Mouse (Mus musculus): ENCODE results near the gene Slc45a1.

Slc45a1 gene

DNA sequence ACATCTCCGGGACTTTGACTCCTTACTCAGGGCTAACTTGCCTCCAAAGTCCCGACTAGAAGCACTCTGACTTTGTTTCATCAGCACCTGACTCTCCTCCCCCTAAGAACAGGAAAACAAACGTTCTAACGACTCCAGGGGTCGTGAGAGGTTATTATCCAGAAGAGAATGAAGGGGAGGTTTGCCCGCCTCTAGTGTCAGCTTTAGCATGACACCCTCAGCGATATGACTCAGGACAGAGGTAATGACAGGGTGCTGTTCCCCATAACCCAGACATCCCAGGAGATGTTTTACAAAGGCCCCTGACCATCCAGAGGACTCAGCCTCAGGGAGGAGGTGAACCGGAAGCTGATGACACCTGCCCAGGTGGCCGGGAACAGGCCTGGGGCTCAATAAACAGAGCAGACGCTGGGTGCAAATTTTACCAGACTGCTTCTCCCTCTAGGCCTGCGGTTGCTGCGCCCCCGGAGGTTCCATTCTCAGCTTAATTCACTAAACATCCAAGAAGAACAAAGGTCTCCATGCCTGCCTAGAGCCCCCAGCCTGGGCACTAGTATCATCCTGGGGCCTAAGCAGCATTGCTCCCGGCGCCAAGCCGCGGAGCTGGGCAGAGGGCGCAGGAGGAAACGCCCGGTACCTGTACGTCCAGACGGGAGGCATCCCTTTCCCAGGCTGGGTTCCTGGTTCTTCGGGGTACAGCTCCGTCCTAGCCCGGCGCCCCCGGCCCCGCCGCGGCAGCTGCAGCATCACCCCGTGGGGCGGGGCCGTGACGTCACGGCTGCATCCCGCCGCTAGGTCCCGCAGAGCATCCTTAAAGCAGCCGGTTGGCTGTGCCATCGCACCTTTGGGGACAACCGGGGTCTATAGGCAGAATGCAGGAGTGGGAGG, at the start of gene Slc45a1:
TSS of gene Slc45a1 (minus strand) at position 785 of the 888 bp plus-strand sequence.
- peak; percentile 55 to 56 for DNase-seq (ENCODE audit: low spot score in 2 of 2)

DNA sequence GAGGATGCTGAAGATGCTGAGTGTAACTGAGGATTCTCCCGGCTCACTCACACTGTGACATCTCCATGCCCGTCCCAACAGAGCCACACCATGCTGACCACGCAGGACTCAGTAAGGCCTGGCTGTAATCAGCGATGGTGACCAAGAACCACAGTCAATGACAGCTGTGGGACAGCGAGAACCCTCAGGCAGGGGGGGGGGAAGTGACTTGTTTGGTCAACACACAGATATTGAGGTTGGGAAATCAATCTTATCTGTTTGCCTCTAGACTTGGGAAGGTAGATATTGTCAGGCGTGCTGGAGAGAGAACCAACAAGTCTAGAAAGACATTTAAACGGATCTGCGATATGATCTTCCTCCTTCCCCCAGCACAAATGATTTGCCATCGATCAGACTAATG, 48.9 kb upstream of the Slc45a1 start:
- no peak for DNase-seq (ENCODE audit: low spot score in 2 of 2)

DNA sequence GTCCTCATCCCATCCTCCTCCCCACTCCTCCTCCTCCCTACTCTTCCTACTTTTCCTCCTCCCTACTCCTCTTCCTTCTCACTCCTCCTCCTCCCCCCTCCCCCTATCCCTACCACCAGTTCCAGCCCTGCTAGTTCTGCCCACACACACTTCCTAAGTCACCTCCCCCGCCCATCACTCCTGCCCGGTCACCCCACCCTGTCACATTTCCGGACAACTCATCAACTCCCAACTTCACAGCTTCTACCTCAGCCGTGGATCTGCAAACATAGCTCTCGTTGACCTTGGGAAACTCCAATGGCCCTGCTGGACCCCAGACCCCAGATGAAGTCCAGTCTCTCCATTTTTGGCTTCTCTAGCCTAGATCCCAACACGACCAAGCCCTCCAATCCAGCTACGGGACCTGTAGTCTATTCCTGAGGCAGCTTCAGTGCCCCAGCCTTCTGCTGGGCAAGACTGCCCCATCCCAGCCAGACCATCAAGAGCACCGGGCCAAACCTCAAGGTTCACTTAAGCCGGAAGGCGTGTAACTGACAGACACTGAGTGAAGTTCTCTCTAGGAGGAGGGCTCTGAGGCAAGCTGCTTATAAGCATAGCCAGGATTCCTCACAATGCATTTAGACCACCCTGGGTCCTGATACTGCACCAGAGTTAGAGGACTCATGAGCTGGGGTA, 42.6 kb upstream of the Slc45a1 start:
- DNase-seq (ENCODE audit: low spot score in 2 of 2), result no peak

DNA sequence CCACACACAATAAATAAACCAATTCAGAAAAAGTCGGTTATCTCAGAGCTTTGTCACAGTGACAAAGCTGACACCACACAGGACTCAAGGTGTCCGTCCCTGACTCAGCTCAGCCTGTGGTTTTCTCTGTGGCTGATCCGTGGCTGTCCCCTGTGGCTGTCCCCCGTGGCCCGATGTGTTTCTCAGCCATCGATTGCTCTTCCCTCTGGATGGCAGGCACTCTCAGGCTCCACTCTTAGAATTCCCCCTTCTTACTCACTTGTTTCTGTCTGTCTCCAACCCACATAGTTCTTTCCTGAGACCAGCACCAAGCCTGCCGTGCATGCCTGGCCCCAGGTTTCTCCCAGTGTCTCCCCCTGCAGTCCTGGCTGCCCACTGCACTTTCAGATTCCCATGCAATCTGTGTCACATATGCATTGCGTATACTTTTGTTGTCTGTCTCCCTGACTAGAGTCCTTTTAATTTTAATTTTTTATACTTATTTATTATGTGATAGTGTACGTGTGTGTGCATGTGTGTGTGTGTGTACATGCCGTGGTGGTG, 41.0 kb upstream of the Slc45a1 start:
- no peak for DNase-seq (ENCODE audit: low spot score in 2 of 2)

DNA sequence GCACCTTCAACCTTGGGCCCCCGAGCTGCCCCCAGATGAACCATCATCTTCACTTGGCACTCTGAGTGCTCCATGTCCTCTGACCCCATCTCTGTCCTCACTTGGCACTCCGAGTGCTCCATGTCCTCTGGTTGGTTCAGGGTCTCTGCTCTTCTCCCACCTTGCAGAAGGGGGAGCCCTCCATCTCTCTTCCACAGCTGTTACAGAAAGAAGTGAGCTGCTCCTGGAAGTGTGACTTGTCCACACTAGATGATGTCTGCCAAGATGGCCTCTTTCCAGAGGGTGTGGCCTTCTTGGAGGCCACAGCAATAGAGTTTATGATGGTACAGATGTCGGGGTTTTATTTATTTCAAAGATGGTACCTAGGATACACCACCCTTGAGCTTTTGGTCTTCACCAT, 38.8 kb upstream of the Slc45a1 start:
- DNase-seq (ENCODE audit: low spot score in 2 of 2), result no peak

DNA sequence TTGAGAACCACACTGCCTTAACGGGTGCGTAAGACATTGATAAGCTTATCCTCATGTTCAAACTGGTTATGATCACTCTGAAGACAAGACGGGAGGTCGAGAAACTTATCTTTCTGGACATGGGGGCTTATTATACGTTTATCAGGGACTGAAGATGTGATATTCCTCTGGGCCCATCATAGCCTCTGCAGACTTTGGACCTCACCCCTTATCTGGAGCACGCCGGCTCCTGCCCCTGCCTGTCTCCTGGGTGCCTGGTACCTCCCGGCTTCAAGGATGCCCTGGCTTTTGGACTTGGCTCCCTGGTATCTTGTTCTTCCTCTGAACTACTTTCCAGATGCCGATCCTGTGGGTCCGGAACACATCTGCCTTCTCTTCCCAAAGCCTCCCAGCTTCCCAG, 37.6 kb upstream of the Slc45a1 start:
- DNase-seq (ENCODE audit: low spot score in 2 of 2), result no peak

DNA sequence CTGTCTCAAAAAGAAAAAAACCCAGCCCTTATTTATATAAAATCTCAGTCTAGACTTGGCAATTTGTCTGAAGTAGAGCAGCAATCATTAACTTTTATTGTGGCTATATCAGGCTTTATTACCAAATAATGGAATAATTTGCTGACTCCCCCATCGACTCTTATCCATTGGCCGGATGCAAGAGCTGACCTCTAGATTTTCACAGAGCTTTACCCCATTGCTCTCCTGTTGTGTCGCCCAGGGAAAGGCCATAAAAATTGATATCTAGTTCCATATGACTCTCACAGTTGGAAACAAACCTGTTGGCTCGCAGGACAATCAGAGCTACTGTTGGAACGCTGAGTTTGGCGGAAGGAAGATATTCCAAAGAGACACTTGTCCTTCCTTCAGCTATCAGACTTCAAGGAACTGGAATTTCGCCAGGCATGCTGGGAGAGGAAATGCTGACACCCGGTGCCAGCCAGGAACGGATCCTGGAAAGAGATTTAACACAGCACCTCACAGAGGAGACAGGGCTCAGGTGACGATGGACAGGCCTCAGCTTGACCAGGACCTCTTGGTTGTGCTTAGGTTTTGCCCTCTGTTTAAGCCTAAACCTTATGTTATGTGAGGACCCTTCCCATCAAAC, 35.3 kb upstream of the Slc45a1 start:
- no peak for DNase-seq (ENCODE audit: low spot score in 2 of 2)

DNA sequence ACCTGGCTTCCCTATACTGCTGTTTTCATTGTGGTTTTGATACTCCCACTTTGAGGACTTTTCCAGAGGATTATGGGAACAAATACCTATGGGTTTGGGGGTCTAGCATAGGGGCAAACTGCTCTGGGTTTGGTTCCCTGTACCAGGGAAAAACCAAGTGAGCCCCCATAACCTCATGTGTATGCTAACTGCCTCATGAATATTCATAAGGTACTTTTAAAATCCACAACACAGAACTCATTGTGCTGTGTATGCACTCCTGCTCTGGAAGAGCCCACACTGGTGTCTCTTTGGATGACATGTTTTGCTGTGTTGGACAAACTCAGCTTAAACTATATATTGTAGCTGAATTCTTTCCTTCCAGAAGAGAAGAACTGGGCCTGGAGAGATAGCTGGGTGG, 34.6 kb upstream of the Slc45a1 start:
- no peak for DNase-seq (ENCODE audit: low spot score in 2 of 2)

DNA sequence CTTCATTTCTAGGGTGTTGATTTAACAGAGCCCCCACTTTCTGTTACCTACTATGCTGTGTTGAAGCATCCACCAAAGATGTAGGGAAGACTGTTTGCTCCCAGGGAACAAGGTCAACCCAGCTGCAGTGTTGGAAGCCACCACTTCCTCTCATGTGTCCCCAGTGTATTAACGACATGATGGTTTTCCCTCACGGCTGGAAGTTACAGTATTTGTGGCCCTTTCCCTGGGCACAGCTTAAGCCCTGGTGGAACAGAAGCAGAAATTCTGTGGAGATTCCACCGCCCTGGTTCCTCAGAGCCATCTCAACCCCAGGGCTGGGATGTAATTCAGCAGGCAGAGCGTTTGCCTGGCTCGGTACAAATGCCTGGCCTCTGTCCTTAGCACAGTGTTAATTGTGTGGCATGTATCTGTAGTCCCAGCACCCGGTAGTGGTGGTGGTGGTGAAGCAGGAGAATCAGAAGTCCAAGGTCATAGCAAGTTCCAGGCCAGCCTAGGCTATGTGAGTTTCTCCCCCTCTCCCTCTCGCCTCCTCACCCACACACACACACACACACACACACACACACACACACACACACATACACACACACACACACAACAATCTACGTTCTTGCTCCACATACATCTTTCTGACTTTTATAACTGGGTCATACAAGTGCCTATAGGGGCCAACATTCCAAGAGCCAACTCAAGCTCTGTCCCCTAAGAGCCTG, 34.0 kb upstream of the Slc45a1 start:
- no peak for DNase-seq (ENCODE audit: low spot score in 2 of 2)

DNA sequence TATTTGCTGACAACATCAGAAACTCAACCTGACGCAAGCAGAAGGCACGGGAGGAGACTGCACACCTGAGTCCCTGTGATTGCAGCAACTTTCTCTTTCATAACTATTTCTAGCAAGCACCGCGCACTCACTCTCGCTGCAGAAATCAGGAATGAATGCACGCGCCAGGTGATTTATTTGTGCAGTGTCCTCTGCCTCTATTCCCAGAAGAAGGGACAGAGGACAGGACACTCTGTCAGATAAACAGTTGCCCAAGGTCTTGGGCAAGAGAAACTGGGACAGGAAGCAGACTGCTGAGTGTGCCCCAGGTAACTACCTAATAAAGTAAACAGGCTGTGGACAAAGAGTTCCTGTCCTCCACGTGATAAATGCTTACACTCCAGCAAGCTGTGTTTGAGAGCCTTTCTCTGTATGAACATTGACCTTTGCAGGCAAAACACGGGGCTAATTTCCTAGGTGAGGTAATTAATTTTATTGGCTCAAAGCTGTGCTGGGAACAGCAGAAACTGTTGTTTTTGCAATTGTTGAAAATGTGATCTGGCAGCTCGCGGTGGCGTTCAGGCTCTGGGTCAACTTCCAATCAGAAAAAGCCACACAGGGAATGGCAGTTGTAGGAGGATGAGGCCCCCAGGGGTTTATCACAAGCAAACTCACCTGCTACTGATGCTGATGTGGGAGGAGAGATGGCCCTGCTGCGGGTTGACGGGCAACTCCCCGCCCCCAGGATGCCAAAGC, 33.2 kb upstream of the Slc45a1 start:
- DNase-seq (ENCODE audit: low spot score in 2 of 2), result no peak

DNA sequence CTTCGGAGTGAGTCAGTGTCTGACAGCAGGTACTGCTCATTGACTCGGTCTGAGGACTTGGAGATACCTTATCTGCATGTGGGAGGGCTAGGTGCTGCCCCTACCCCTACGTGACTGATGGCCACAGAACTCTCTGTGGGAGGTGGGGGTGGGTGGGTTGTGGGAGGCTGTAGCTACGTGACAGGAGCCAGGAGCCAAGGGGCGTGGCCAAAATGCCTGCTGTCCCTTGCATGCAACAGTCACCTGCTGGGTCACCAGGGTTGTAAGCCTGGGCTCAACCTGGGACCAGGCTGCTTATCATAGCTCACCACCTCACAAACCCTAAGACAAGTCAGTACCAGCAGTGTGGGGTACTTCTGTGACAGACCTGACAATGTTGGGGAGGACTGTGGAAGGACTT, 28.4 kb upstream of the Slc45a1 start:
- DNase-seq (ENCODE audit: low spot score in 2 of 2), result no peak

DNA sequence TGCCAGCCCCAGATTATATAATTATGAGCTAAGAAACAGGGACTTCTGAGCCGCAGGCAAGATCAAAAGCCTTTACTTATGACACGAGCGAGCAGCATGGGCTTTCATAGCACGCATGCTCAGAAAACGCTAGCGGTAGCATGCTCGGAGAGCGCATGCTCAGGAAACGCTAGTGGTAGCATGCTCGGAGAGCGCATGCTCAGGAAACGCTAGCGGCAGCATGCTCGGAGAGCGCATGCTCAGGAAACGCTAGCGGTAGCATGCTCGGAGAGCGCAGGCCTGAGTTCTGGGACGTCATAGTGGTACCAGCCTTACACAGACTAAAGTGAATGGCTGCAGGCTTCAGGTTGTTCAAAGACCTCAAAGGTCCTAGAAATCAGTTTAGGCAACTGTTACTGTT, 26.8 kb upstream of the Slc45a1 start:
- no peak for DNase-seq (ENCODE audit: low spot score in 2 of 2)

DNA sequence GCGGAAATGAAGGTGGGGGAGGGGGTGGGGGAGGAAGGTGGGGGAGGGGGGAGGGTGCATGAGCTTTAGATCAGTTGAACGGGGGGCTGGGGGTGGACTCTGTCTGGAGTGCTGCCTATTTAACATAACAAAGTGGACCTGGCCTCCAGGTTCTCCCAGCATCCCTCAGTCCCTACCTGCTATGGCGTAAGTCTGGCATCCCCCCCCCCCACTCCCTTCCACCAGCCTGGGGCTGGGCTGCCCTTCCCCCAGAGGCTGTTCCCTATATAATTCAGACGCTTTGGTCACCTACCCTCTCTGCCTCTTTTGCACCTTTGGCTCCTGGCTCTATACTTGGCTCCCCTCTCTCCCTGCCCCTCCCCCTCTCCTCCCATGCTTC, 25.9 kb upstream of the Slc45a1 start:
- DNase-seq (ENCODE audit: low spot score in 2 of 2), result no peak

DNA sequence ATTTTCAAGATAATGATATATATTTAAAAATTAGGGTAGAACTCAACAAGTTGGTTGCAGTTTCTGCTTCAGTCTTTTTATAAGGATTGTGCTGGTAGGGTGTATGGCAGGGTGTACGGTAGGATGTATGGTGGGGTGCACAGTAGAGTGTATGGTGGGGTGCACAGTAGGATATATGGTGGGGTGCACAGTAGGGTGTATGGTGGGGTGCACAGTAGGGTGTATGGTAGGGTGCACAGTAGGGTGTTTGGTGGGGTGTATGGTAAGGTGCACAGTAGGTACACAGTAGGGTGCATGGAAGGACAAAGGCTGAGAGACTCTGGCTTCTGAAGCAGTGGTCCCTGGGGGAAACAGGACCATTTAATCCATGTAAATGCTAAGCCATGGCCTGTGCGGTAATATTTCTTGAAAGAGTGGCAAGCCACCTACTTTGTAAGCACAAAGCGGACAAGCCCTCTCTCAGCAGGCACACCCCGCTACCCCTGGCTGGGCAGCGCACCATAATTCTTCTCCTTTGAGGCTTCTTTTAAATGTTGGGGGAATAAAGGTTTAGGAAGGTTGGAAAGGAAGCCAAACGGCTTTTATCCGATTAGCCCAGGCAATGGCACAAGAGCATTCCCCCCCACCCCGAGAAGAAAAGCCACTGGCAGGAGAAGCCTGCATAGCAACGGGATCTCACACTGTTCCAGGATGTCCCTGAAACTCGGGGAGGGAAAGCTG, 25.3 kb upstream of the Slc45a1 start:
- DNase-seq (ENCODE audit: low spot score in 2 of 2), result no peak

DNA sequence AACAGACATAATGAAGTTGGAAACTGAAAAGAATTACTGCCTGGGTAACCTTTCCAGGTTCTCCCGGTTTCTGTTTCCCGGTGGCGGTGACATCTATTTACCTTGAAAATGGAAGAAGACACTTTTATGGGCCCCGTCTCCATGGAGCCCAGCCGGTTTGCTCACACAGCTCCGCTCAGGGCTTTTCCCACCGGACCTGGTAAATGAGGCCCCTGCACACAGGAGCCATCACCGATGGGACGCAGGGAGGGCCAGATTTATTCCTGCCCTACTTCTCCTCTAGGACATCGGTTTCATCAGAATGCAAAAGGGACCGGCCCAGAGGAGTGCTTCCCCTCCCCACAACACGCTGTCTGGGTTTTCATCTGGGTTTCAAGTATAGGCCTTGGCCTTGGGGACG, 24.1 kb upstream of the Slc45a1 start:
- no peak for DNase-seq (ENCODE audit: low spot score in 2 of 2)

DNA sequence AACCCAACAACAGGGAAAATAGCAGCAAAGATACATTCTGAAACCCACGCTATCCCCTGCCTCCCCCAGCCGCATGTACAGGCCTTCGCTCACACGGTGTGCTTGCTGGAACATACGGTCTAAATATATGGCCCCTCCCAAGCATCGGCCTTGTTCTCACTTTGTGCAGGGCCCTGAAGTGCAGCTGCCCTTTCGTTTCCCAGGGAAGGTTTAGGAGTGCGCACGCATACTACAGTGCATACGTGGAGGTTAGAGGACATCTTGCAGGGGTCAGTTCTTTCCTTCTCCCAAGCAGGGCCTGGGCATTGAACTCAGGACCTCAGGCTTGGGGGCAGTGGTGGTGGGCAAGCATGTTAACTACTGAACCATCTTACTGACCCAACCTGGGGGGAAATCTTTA, 23.3 kb upstream of the Slc45a1 start:
- DNase-seq (ENCODE audit: low spot score in 2 of 2), result no peak

DNA sequence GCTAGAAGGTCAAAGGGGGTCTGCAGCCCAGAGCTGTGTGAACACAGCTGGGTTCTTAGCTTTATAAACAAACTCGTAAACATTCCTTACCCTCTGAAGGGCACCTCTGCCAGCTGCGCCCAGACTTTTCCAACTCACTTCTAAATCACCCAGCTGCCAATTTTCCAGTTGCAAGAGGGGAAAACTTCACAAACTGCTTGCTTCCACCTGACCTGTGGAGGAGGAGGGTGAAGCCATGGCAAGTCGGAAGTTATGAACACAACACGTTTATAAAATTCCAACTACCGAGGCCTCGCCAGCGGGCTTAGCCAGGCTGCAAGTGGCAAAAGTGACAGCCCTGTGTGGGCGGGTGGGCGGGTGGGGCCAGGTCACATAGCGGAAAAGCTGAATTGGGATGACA, 13.8 kb upstream of the Slc45a1 start:
- DNase-seq (ENCODE audit: low spot score in 2 of 2), result no peak

DNA sequence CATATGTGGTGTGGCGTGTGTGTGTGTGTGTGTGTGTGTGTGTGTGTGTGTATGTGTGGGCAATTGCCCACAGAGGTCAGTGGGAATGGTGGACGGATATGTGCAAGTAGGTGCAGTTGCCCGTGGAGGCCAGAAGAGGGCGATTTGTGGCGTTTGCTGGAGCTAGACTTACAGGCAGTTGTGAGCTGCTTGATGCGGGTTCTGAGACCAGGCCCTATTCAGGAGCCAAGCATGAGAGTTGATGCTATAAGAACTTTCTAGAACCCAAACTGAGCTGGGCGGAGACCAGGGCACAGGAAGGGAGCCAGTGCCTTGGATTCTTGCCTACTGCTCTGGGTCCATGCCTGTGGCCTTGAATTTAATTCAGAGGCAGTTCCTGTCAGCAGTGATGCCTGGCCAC, 12.8 kb upstream of the Slc45a1 start:
- no peak for DNase-seq (ENCODE audit: low spot score in 2 of 2)

DNA sequence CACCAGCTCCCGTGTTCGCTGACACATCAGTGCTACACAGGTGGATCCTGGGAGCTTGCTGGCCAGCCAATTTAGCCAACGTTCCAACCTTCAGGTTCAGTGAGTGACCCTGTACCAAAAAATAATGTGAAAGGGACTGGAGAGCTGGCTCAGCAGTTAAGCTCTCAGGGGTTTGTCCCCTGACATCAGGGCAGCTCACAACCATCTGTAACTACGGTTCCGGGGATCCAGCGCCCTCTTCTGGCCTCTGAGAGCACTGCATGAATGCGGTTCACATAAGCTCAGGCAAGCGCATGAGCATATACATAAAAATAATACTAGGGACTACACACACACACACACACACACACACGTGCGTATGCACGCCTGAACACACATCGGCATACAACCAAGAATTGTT, 11.2 kb upstream of the Slc45a1 start:
- DNase-seq (ENCODE audit: low spot score in 2 of 2), result no peak

DNA sequence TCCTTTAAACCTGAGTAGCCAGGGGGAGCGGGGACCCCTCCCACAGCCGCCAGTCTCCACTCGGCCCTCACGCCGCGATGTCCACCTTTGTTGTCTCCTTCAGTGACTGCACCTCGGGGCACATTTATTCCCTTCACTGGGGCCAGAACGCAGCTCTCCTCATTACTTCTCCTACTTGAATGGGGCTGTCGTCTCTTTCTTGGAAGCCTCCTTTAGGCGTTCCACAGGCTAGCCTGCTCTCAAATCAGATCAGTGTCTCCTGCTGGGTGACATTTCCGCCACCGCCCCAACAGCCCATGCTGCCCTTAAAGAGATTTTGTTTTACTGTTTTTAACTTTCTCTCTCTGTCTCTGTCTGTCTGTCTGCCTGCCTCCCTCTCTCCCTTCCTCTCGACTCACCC, 9.9 kb upstream of the Slc45a1 start:
- DNase-seq (ENCODE audit: low spot score in 2 of 2), result no peak

Measured in frontal cortex, postnatal 36 days (tissue).